Mouse (Mus musculus) frontal cortex, adult (tissue): Measurements from ENCODE around the gene Acsbg2.
A peak's percentile ranks its signal among the peaks of the same experiment; 100 is the strongest.

Source experiments
- ATAC-seq: cut with Nextera tagmentation; 2 replicates; pipeline ENCODE4 v1.9.2; 2017; ENCODE audit warnings: mild to moderate bottlenecking, moderate library complexity, mixed read lengths; ENCODE audit not compliant: low TSS enrichment

Gene Acsbg2

DNA sequence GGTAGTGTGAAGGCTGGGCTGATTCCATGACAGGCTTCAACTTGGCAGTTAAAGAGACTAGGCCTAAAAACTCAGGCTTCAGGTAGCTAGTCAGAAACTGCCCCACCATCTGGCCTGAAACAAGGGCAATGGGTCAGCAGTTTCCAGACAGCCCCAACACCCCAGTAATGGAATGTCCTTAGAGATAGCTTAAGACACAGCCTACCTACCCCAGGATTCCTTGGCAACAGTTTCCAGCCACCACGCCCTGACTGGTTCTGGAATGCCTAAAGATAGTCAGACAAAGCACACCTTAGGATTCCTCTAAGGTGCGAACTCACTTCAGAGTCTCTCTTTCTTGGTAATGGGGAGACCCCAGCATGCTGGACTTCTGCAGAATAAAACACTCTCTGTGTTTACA, 51.9 kb downstream of the Acsbg2 start:
- no peak for ATAC-seq

DNA sequence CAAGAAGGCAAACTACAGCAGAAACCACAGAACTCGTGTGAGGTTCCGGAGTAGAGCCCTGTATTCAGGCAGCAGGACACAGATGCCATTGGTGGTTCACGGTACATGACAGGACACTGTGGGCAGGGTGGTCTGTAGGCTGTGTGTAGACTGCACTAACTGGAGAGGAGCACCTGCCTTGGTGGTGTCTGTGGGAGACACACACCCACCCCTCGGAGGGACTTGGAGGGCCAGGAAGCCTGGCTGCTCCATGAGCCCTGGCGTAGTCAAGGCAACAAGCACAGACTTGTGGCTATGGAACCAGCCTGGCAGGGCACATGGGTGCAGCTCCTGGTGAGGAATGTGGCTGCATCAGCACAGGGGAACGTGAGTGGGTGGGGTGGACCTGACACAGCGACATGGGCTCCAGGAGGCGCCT, 54.5 kb downstream of the Acsbg2 start:
- peak; percentile 57; the same call in 1 of the 2 replicates for ATAC-seq

- ATAC-seq: no peak
Measured at GRCm38 (mm10) chr17:56819032-56819545, 55.2 kb downstream of the Acsbg2 start.

DNA sequence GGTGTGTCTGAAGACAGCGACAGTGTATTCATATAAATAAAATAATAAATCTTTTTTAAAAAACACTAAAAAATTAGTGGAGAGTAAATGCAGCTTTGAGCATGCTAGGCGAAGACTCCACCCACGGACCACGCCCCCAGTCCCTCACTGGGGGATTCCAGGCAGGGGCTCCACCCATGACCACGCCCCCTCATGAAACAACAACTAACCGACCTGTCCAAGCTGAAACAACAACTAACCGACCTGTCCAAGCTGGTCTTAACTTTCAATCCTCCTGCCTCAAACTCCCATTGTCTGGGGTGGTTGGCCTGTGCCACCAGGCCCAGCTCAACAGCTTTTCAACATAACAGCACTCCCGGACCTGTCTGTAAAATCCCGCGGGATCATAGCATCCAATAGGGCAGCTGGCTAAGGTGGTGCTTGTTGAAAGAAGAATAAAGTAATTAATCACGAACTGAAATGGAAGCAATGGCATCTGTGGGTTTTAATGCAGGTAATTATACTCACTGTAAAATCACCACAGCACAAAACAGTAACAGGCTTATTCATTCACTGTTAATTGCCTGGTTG, 56.1 kb downstream of the Acsbg2 start:
- no peak for ATAC-seq

DNA sequence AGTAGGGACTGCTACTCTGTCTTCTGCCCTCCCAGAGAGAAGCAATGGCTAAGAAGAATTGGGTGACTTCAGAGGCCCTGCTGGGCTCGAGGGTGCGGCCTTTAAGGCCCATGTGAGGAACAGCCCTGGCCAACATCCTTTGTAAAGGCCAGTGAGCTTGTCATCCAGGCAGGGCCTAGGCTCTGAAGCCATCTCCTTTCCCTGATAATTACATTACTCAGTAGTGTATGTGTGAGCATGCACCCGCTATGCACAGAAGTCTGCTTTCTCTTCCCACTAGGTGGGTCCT, 59.2 kb downstream of the Acsbg2 start:
- no peak for ATAC-seq

DNA sequence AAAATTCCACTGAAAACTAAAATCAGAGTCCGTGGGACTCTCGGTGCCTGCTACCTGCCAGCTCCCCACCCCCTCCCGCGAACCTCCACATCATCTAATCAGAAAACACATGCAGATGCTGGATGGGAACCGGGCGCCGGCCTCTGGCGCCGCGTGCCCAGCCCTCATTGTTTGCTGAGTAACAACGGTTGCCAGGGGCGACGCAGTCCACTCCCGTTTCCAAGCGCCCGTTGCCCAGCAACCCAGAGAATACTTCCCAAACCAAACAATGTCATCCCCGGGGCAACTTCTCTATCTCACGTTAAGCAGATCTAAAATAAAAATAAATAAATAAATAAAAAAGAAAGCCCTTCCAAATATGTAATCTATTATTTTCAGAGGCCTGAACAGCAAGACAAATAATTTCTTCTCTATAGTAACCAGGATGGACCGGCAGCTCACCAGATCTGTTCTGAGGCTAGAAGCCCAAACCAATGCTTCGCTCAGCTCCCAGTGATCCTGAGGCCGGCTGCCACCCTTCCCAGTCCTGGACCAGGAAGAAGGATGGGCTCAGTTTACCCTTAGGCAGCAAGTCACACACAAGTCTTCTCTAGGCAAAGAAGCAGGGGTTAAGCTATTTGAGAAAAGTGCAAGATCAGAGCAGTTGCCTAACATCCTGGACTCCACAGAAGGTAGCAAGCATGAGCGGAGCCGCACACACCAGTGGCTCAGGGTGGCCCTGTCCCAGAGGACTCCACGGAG, 59.8 kb downstream of the Acsbg2 start:
- peak; percentile 90 for ATAC-seq

DNA sequence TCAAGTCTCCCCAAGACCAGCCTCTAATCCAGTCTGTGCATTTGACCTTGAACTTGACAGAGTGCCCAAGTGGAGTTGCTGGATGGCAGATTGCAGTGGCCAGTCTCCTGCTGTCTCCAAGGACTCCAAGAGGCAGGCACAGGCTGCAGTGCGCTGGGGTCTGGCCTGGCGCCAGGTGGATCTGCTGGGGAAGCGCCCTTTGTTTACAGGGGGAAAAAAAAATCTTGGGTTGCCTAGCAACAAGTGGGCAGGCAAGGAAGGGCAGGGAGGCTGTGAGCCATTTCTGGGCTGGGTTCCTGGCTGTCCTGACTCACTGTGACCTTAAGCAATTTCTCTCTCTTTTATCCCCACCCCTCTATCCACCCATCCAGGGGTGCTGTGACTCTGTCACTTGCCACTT, 64.0 kb downstream of the Acsbg2 start:
- no peak for ATAC-seq

DNA sequence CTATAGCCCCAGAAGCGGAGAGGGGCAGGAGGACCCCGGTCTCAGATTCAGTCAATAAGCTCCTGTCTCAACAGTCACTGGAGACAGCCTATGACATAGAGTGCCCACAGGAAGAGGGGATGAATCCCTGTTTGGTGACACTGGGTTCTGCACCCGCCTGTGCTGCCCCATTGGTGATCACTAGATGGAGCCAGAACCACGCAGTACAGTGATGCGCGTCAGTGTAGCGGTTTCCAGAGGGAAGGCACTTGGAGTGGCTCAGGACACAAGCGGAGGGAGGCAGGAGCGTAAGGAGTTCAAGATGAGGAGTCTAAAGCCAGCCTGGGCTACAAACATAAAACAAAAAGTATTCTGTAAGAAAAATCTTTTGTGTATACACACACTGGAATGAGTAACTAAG, 65.7 kb downstream of the Acsbg2 start:
- peak; percentile 97 for ATAC-seq

DNA sequence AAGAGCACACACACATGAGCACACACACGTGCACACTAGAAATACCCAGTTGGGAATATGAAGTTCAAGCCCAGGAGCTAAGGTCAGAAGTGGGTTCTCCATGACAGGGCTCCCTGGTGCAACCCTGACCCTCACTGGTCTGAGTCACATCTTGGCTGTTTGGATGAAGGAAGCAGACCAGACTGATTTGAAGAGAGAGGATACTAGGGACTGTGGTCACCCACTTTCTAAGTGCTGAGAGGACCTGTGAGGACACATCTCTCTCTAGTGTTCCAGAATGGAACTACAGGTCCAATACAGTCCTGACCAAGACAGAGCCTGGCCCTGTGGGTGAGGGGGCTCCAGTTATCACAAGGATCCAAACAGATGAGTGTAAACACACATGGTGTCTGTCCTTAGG, 68.5 kb downstream of the Acsbg2 start:
- no peak for ATAC-seq

DNA sequence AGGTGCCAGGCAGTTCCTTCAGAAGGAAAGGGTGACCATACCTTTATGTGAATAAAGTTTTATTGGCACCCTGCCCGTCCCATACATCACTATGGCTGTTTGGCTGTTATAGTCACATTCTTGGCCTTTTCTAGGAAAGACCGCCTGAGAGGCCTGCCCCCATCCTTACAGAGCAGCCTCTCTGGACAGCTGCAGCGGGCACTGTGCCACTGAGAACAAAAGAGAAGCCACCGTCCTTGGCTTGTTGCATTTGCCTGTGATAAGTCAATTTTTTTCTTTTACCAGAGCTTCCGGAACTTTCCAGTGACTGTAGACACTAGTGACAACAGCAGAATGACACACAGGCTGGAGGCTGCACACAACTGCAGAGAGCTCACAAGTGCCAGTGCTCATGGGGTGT, 69.3 kb downstream of the Acsbg2 start:
- ATAC-seq: no peak

DNA sequence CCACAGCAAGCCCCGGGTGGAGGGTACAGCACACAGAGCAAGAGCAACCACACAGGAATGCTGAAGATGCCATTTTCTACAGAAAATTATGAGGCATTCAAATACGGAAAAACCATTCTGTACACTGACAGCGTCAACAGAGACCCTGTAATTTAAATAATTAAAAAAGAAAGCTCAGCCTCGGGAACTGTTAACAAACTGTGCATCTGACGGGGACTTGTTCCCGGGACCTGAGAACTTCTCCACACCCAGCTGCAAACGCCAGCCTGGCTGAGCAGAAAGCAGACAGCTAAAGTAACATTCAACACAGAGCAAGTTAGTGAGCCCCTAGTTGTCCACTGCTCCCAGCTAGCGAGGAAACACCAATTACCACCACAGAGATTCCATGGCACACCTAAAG, 72.2 kb downstream of the Acsbg2 start:
- ATAC-seq: no peak

- ATAC-seq: no peak
Measured at GRCm38 (mm10) chr17:56799276-56799675, 75.0 kb downstream of the Acsbg2 start.

DNA sequence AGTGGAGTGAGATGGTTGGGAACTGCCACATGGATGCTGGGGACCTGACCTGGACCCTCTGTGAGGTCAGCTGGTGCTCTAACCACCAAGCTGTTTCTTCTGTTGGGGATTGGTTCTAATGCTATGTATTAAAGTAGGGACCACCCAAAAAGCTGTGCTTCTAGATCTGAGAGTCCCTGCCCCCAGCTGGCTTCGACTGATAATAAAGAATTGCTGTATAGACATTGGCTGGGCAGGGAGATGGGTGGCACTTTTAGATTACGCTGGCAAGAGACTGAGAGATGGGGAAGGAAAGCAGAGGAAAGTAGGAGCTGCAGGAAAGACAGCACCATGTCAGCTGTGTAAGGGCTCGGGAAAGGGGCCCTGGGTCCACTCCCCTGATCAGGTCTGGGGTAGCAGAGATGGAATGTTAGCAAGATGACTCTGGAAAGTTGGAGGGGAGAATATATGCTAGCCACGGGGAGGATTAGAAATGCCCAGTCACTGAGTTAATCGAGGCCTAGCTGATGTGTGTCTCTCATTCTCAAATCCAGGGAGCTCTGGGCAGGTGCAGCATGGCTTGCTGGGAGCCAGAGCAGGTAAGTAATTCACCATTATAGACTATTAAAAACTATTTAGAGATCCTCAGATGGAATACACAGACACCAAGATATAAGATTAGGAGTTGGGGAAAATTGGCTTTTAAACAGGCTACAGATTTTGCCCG, 80.5 kb downstream of the Acsbg2 start:
- no peak for ATAC-seq
